Comparison of ENCODE assay signal across 18 mouse cellular contexts in genomic region chr2:153310228-153310627, GRCm38 (mm10). TPM values are rescaled to one million over a fixed set of nuclear protein-coding genes. Genes with fewer than 3 reads are reported as not detected.
DNase-seq lines count a peak whose midpoint lies in the region; ATAC-seq and TF ChIP-seq lines count a peak whose summit lies in the region.
"Had no signal": no experiment of that assay in that cellular context is flagged by ENCODE, and none has a peak within 500 bp of the region (broad histone marks: within the 10 kb centered on the region; RNA-seq: fewer than 3 reads in every experiment).

No protein-coding gene starts in this region.

- H3K36me3 ChIP-seq in forebrain, embryonic 11.5 days (ENCODE audit: control insufficient read depth, insufficient read depth, low read length): no peaks in the 10 kb centered on the region
- H3K36me3 ChIP-seq in forebrain, postnatal 0 days (ENCODE audit: insufficient read depth): no peaks in the 10 kb centered on the region
- H3K36me3 ChIP-seq in midbrain, embryonic 14.5 days (ENCODE audit: control insufficient read depth, insufficient read depth, low read length): 0 out of 2 replicates have a peak, but pooled peaks cover 3% of the 10 kb centered on the region
- no peaks in the 10 kb centered on the region for H3K36me3 ChIP-seq in midbrain, embryonic 11.5 days (ENCODE audit: control insufficient read depth, insufficient read depth, low read length)
- no peaks in the 10 kb centered on the region for H3K36me3 ChIP-seq in myocyte (ENCODE audit: control insufficient read depth, insufficient read depth)
- H3K36me3 ChIP-seq: heart, embryonic 12.5 days; limb, embryonic 10.5 days; midbrain, embryonic 15.5 days; neural tube, embryonic 12.5 days had no signal

- ATAC-seq in forebrain, embryonic 11.5 days (replicated peaks; ENCODE audit: low FRiP score): no peak
- no peak for ATAC-seq in forebrain, postnatal 0 days
- ATAC-seq in midbrain, embryonic 14.5 days (ENCODE audit: low FRiP score, low TSS enrichment): no peak
- no peak for ATAC-seq in midbrain, embryonic 11.5 days (ENCODE audit: low FRiP score)
- ATAC-seq: midbrain, embryonic 15.5 days had no signal

- H3K4me2 ChIP-seq in forebrain, embryonic 11.5 days (ENCODE audit: low read depth, low read length, severe bottlenecking): no peak overlapping the region
- no peak overlapping the region for H3K4me2 ChIP-seq in forebrain, postnatal 0 days (ENCODE audit: low read depth)
- no peak overlapping the region for H3K4me2 ChIP-seq in midbrain, embryonic 14.5 days (ENCODE audit: low read length)
- no peak overlapping the region for H3K4me2 ChIP-seq in midbrain, embryonic 11.5 days
- H3K4me2 ChIP-seq in myocyte (ENCODE audit: low read depth): no peak overlapping the region
- H3K4me2 ChIP-seq: heart, embryonic 12.5 days; liver, embryonic 11.5 days; midbrain, embryonic 15.5 days; neural tube, embryonic 12.5 days had no signal

- H3K4me1 ChIP-seq in forebrain, embryonic 11.5 days (replicated peaks; ENCODE audit: control insufficient read depth, insufficient read depth, low read length): no peaks in the 10 kb centered on the region
- no peaks in the 10 kb centered on the region for H3K4me1 ChIP-seq in forebrain, postnatal 0 days (ENCODE audit: insufficient read depth)
- H3K4me1 ChIP-seq in midbrain, embryonic 14.5 days (ENCODE audit: control insufficient read depth, insufficient read depth, low read length): no peaks in the 10 kb centered on the region
- no peaks in the 10 kb centered on the region for H3K4me1 ChIP-seq in midbrain, embryonic 11.5 days (ENCODE audit: control insufficient read depth, insufficient read depth, low read length)
- H3K4me1 ChIP-seq: midbrain, embryonic 15.5 days; neural tube, embryonic 12.5 days had no signal

- H3K79me2 ChIP-seq in myocyte (ENCODE audit: control insufficient read depth, insufficient read depth): peaks cover 3% of the 10 kb centered on the region

- H3K9me3 ChIP-seq in forebrain, embryonic 11.5 days (ENCODE audit: control insufficient read depth, low read length): no peaks in the 10 kb centered on the region
- no peaks in the 10 kb centered on the region for H3K9me3 ChIP-seq in forebrain, postnatal 0 days (ENCODE audit: low read length)
- H3K9me3 ChIP-seq in midbrain, embryonic 14.5 days (ENCODE audit: control insufficient read depth, low read length): no peaks in the 10 kb centered on the region
- H3K9me3 ChIP-seq in midbrain, embryonic 11.5 days (ENCODE audit: control insufficient read depth, low read length): no peaks in the 10 kb centered on the region
- H3K9me3 ChIP-seq: heart, embryonic 12.5 days; limb, embryonic 10.5 days; midbrain, embryonic 15.5 days; neural tube, embryonic 12.5 days had no signal

- no peaks in the 10 kb centered on the region for H3K27me3 ChIP-seq in forebrain, embryonic 11.5 days (ENCODE audit: control insufficient read depth, insufficient read depth, low read length)
- H3K27me3 ChIP-seq in forebrain, postnatal 0 days (ENCODE audit: insufficient read depth, low read length): no peaks in the 10 kb centered on the region
- no peaks in the 10 kb centered on the region for H3K27me3 ChIP-seq in midbrain, embryonic 14.5 days (ENCODE audit: control insufficient read depth, insufficient read depth, low read length)
- H3K27me3 ChIP-seq in midbrain, embryonic 11.5 days (ENCODE audit: control insufficient read depth, insufficient read depth, low read length): no peaks in the 10 kb centered on the region
- H3K27me3 ChIP-seq in myocyte (ENCODE audit: control insufficient read depth, insufficient read depth, insufficient read length): no peaks in the 10 kb centered on the region
- H3K27me3 ChIP-seq: heart, embryonic 12.5 days; midbrain, embryonic 15.5 days; neural tube, embryonic 12.5 days had no signal

- H3K4me3 ChIP-seq in forebrain, embryonic 11.5 days (ENCODE audit: low read depth, low read length): no peak overlapping the region
- no peak overlapping the region for H3K4me3 ChIP-seq in forebrain, postnatal 0 days (ENCODE audit: low read depth, low read length)
- H3K4me3 ChIP-seq in midbrain, embryonic 14.5 days (replicated peaks; ENCODE audit: low read depth, low read length): no peak overlapping the region
- H3K4me3 ChIP-seq in midbrain, embryonic 11.5 days (ENCODE audit: low read depth, low read length): no peak overlapping the region
- no peak overlapping the region for H3K4me3 ChIP-seq in myocyte
- H3K4me3 ChIP-seq: gastrocnemius, adult 2 months; heart, embryonic 12.5 days; limb, embryonic 10.5 days; midbrain, embryonic 15.5 days; neural tube, embryonic 12.5 days had no signal

- no peak overlapping the region for H3K27ac ChIP-seq in forebrain, embryonic 11.5 days (ENCODE audit: low read depth, low read length)
- H3K27ac ChIP-seq in forebrain, postnatal 0 days (ENCODE audit: low read depth, low read length): no peak overlapping the region
- H3K27ac ChIP-seq in midbrain, embryonic 14.5 days (replicated peaks; ENCODE audit: low read depth, low read length): no peak overlapping the region
- H3K27ac ChIP-seq in midbrain, embryonic 11.5 days (ENCODE audit: low read depth, low read length): no peak overlapping the region
- H3K27ac ChIP-seq: gastrocnemius, adult 2 months; limb, embryonic 10.5 days; midbrain, embryonic 15.5 days; neural tube, embryonic 12.5 days; stomach, postnatal 0 days had no signal

- peak; percentile 19 for DNase-seq in forebrain, embryonic 11.5 days (ENCODE audit: low spot score)
- no peak for DNase-seq in forebrain, postnatal 0 days
- peak; percentile 35 for DNase-seq in midbrain, embryonic 14.5 days
- DNase-seq in midbrain, embryonic 11.5 days (ENCODE audit: low spot score, missing footprints): no peak
- DNase-seq in MN1 (ENCODE audit: low spot score): peak; percentile 35
- no peak for DNase-seq in spleen, postnatal 36 days (ENCODE audit: low spot score in 2 of 2)
- DNase-seq: gastrocnemius, adult 2 months; heart, postnatal 4 days; kidney, adult 8-10 months; right cerebral cortex, postnatal 14 days; thymus, postnatal 36 days had no signal

- H3ac ChIP-seq in myocyte (ENCODE audit: control insufficient read depth, insufficient read length): no peak overlapping the region

- no peak overlapping the region for H3K9ac ChIP-seq in forebrain, embryonic 11.5 days (ENCODE audit: low read length)
- no peak overlapping the region for H3K9ac ChIP-seq in forebrain, postnatal 0 days
- H3K9ac ChIP-seq in midbrain, embryonic 14.5 days (replicated peaks; ENCODE audit: low read length): no peak overlapping the region
- H3K9ac ChIP-seq in midbrain, embryonic 11.5 days (ENCODE audit: low read length): no peak overlapping the region
- H3K9ac ChIP-seq: heart, embryonic 12.5 days; midbrain, embryonic 15.5 days; neural tube, embryonic 12.5 days had no signal

- TF ChIP-seq POLR2A in myocyte (IDR thresholded peaks at IDR 0.05; ENCODE audit: insufficient read length, low read depth): no peak

- WGBS in forebrain, embryonic 11.5 days: 90% methylated on average over 6 of the region's 6 CpGs
- 70% methylated on average over 6 of the region's 6 CpGs for WGBS in forebrain, postnatal 0 days
- 84% methylated on average over 6 of the region's 6 CpGs for WGBS in midbrain, embryonic 14.5 days
- WGBS in midbrain, embryonic 11.5 days: 85% methylated on average over 6 of the region's 6 CpGs

- TF ChIP-seq CTCF in forebrain, postnatal 0 days (IDR thresholded peaks at IDR 0.05; ENCODE audit: low read depth): no peak

TF ChIP-seq in myocyte, 11 proteins besides CTCF, POLR2A, EP300 and RAD21:
- no peak for TF ChIP-seq TCF3 (IDR thresholded peaks at IDR 0.05; ENCODE audit: insufficient read length, low read depth)
- no peak for TF ChIP-seq REST (IDR thresholded peaks at IDR 0.05; ENCODE audit: insufficient read depth, insufficient read length)
- TF ChIP-seq CEBPB (IDR thresholded peaks at IDR 0.05; ENCODE audit: insufficient read depth, poor library complexity, severe bottlenecking): no peak
- no peak for TF ChIP-seq SRF (IDR thresholded peaks at IDR 0.05; ENCODE audit: control insufficient read depth, insufficient read length, low read depth)
- no peak for TF ChIP-seq POLR2AphosphoS2 (IDR thresholded peaks at IDR 0.05; ENCODE audit: insufficient read length, low read depth)
- no peak for TF ChIP-seq MYOD1 (IDR thresholded peaks at IDR 0.05; ENCODE audit: control insufficient read depth in 1 of 3, insufficient read length in 2 of 3, low read depth in 2 of 3)
- TF ChIP-seq USF1 (IDR thresholded peaks at IDR 0.05; ENCODE audit: low read depth): peak; percentile 54
- no peak for TF ChIP-seq E2F4 (IDR thresholded peaks at IDR 0.05; ENCODE audit: insufficient read depth)
- TF ChIP-seq TCF12 (IDR thresholded peaks at IDR 0.05; ENCODE audit: insufficient read depth, poor library complexity, severe bottlenecking): no peak

RNA-seq across cellular contexts. Expression of gene Kif3b, which starts 19.0 kb away (rescaled TPM):
- 7.1 and 7.4 TPM in 2 replicates for polyA plus RNA-seq in forebrain, embryonic 11.5 days (2014; fragmentation: Nextera tagmentation; extraction: Ambion mirVana)
- total RNA-seq in forebrain, postnatal 0 days (2014; rRNA removed): 56.6 and 62.5 TPM in 2 replicates
- polyA plus RNA-seq in forebrain, postnatal 0 days (2015; fragmentation: Nextera tagmentation; extraction: Ambion mirVana): 17.4 and 20.6 TPM in 2 replicates
- 17.0 and 18.6 TPM in 2 replicates for polyA plus RNA-seq in midbrain, embryonic 14.5 days (2014; fragmentation: Nextera tagmentation; extraction: Ambion mirVana)
- 7.5 and 9.4 TPM in 2 replicates for polyA plus RNA-seq in midbrain, embryonic 11.5 days (2014; fragmentation: Nextera tagmentation; extraction: Ambion mirVana)
- polyA plus RNA-seq in myocyte (2012; fragmentation: generic; extraction: Trizol): 10.8 TPM

RNA-seq across cellular contexts. Expression of gene Asxl1, which starts 35.4 kb away (rescaled TPM):
- 25.4 TPM in 2 replicates for polyA plus RNA-seq in forebrain, embryonic 11.5 days (2014; fragmentation: Nextera tagmentation; extraction: Ambion mirVana)
- 26.2 and 32.6 TPM in 2 replicates for total RNA-seq in forebrain, postnatal 0 days (2014; rRNA removed)
- 8.4 and 12.3 TPM in 2 replicates for polyA plus RNA-seq in forebrain, postnatal 0 days (2015; fragmentation: Nextera tagmentation; extraction: Ambion mirVana)
- 13.4 and 17.1 TPM in 2 replicates for polyA plus RNA-seq in midbrain, embryonic 14.5 days (2014; fragmentation: Nextera tagmentation; extraction: Ambion mirVana)
- polyA plus RNA-seq in midbrain, embryonic 11.5 days (2014; fragmentation: Nextera tagmentation; extraction: Ambion mirVana): 19.6 TPM in 2 replicates
- polyA plus RNA-seq in myocyte (2012; fragmentation: generic; extraction: Trizol): 15.4 TPM

Comparison
In these comparisons a context has a peak if more than half of its experiments do, and no peak if none do; other contexts are left out.
1. DNase-seq: peak in forebrain, embryonic 11.5 days (single experiment), midbrain, embryonic 14.5 days (single experiment) and MN1 (single experiment); none in forebrain, postnatal 0 days (single experiment), midbrain, embryonic 11.5 days (single experiment) and spleen, postnatal 36 days (0 of 2).